Mouse (Mus musculus): ENCODE measurements at regions not wholly inside any gene's neighbourhood (a gene's known extent, or its start where the extent isn't known, plus 50 kb on each side); places are given as distances from the start of the nearest gene placed in this dataset.

GRCm38 (mm10) chr4:64538009-64538408 lies 491.2 kb upstream of the Tnc start:
- 91% methylated on average over 4 of the region's 4 CpGs for WGBS
- Histone ChIP-seq H3K36me3 (replicated peaks) (no peaks in the 10 kb centered on the region), H3K27ac (replicated peaks) (no peak overlapping the region), H3K9me3 (no peaks in the 10 kb centered on the region), H3K4me1 (no peaks in the 10 kb centered on the region), H3K4me3 (no peak overlapping the region), H3K27me3 (replicated peaks; ENCODE audit: low read depth, poor library complexity, severe bottlenecking) (no peaks in the 10 kb centered on the region)
- no peak for DNase-seq (ENCODE audit: low spot score)

DNA sequence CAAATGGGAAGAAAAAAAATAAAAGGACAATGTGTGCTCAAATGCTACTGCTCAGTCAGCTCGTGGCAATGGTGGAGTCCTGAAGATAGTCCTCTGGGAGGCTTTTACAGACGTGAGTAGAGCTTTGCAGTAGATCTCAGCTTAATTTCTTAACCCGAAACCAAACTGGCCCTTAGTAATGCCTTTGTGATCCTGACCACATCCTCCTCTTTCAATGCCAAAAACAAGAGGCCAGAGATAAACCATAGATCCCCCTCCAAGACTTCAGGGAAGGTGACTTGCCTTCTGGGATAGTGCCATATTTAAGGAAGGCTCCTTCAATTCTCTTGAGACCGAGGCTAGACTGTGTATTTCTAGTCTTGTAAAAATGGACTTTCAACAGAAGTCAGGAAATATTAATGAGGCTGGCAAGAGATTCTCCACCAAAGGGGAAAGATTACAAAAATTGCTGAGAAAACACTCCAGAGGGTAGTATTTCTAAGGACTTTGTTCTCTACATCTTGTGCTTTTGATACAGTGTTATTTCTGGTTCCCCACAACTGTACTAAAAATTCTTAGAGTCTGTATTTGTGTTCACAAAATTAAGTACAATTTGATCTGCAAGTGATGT lies 497.9 kb upstream of the Tnc start:
- Histone ChIP-seq H3K9me3 (no peaks in the 10 kb centered on the region), H3K27me3 (replicated peaks; ENCODE audit: low read depth, poor library complexity, severe bottlenecking) (no peaks in the 10 kb centered on the region), H3K4me1 (no peaks in the 10 kb centered on the region), H3K4me3 (no peak overlapping the region), H3K36me3 (replicated peaks) (no peaks in the 10 kb centered on the region), H3K27ac (replicated peaks) (no peak overlapping the region)
- WGBS: 79% methylated on average over 4 of the region's 4 CpGs
- DNase-seq (ENCODE audit: low spot score): no peak

DNA sequence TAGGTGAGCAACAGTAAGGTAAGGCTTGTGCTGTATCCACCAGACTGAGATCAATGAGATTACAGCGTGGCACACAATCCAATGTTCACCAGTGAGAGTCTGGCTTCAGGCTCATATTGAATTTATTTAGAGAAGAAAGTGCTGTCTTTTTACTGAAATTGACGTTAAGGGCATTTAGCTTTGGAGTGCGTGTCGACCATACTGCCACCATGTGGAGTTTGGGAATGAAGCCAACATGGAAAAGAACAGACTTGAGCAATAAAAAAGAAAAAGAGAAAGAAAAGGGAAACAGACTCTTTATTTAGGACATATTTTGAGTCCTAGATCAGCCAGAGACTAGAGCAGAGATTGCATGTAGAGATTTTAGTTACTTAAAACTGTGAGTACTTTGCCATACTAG lies 499.6 kb upstream of the Tnc start:
- Histone ChIP-seq H3K4me1 (no peaks in the 10 kb centered on the region), H3K27ac (replicated peaks) (no peak overlapping the region), H3K4me3 (no peak overlapping the region), H3K9me3 (no peaks in the 10 kb centered on the region), H3K36me3 (replicated peaks) (no peaks in the 10 kb centered on the region), H3K27me3 (replicated peaks; ENCODE audit: low read depth, poor library complexity, severe bottlenecking) (no peaks in the 10 kb centered on the region)
- WGBS: 87% methylated on average over 4 of the region's 4 CpGs
- no peak for DNase-seq (ENCODE audit: low spot score)

GRCm38 (mm10) chr4:64562511-64562910 lies 515.7 kb upstream of the Tnc start:
- Histone ChIP-seq H3K36me3 (replicated peaks) (no peaks in the 10 kb centered on the region), H3K27ac (replicated peaks) (no peak overlapping the region), H3K4me3 (no peak overlapping the region), H3K4me1 (peaks cover 1% of the 10 kb centered on the region; the same call in 1 of the 2 replicates), H3K9me3 (no peaks in the 10 kb centered on the region), H3K27me3 (replicated peaks; ENCODE audit: low read depth, poor library complexity, severe bottlenecking) (no peaks in the 10 kb centered on the region)
- no peak for DNase-seq (ENCODE audit: low spot score)
- 88% methylated on average over 1 of the region's 1 CpGs for WGBS

GRCm38 (mm10) chr4:64563996-64564395 lies 517.2 kb upstream of the Tnc start:
- no peaks in the 10 kb centered on the region for H3K4me1 ChIP-seq
- H3K9me3 ChIP-seq: no peaks in the 10 kb centered on the region
- no peak for DNase-seq (ENCODE audit: low spot score)
- H3K27me3 ChIP-seq (replicated peaks; ENCODE audit: low read depth, poor library complexity, severe bottlenecking): no peaks in the 10 kb centered on the region
- 91% methylated on average over 3 of the region's 3 CpGs for WGBS
- H3K4me3 ChIP-seq: no peak overlapping the region
- H3K36me3 ChIP-seq (replicated peaks): no peaks in the 10 kb centered on the region
- H3K27ac ChIP-seq (replicated peaks): no peak overlapping the region

GRCm38 (mm10) chr4:64570666-64571065 lies 523.9 kb upstream of the Tnc start:
- no peaks in the 10 kb centered on the region for H3K27me3 ChIP-seq (replicated peaks; ENCODE audit: low read depth, poor library complexity, severe bottlenecking)
- no peak overlapping the region for H3K4me3 ChIP-seq
- no peaks in the 10 kb centered on the region for H3K4me1 ChIP-seq
- H3K9me3 ChIP-seq: no peaks in the 10 kb centered on the region
- peak; percentile 8 for DNase-seq (ENCODE audit: low spot score)
- H3K36me3 ChIP-seq (replicated peaks): no peaks in the 10 kb centered on the region
- no peak overlapping the region for H3K27ac ChIP-seq (replicated peaks)
- WGBS: 33% methylated on average over 1 of the region's 1 CpGs

GRCm38 (mm10) chr4:64575901-64576300 lies 529.1 kb upstream of the Tnc start:
- no peak for DNase-seq (ENCODE audit: low spot score)
- Histone ChIP-seq H3K4me3 (no peak overlapping the region), H3K4me1 (no peaks in the 10 kb centered on the region), H3K36me3 (replicated peaks) (no peaks in the 10 kb centered on the region), H3K27ac (replicated peaks) (no peak overlapping the region), H3K27me3 (replicated peaks; ENCODE audit: low read depth, poor library complexity, severe bottlenecking) (no peaks in the 10 kb centered on the region), H3K9me3 (no peaks in the 10 kb centered on the region)
- WGBS: 53% methylated on average over 1 of the region's 1 CpGs

DNA sequence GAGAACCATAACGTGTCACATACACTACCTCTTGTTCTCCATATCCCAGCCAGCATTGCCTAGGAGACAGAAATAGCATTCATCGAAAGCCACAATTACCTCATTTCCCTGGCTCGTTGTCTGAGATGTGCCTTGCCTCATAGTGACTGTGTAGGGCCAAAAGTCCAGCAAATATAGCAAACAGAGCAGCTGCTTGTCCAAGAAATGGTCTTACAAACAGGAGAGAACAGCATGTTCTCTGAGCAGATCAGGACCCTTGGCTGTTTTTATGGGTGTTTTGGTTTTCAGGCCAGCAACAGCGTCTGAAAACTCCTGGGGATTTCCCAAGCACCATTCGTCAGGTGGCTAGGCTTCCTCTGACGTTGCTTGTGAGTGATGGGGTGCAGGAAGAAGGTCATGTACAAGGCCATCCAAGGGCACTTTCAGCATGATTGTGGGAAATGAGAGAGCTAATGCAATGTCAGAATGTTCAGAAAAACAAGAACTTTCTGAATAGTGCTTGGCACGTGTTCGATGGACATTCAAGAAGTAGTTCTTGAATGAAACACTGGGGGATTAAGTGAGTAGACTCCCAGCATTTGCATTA lies 528.9 kb upstream of the Pappa start:
- Histone ChIP-seq H3K9me3 (no peaks in the 10 kb centered on the region), H3K27me3 (replicated peaks; ENCODE audit: low read depth, poor library complexity, severe bottlenecking) (no peaks in the 10 kb centered on the region), H3K4me3 (no peak overlapping the region), H3K27ac (replicated peaks) (no peak overlapping the region), H3K36me3 (replicated peaks) (no peaks in the 10 kb centered on the region), H3K4me1 (no peaks in the 10 kb centered on the region)
- no peak for DNase-seq (ENCODE audit: low spot score)
- 75% methylated on average over 8 of the region's 8 CpGs for WGBS

GRCm38 (mm10) chr4:64598465-64598864 lies 525.5 kb upstream of the Pappa start:
- Histone ChIP-seq H3K9me3 (no peaks in the 10 kb centered on the region), H3K4me3 (no peak overlapping the region), H3K27me3 (replicated peaks; ENCODE audit: low read depth, poor library complexity, severe bottlenecking) (no peaks in the 10 kb centered on the region), H3K36me3 (replicated peaks) (no peaks in the 10 kb centered on the region), H3K27ac (replicated peaks) (no peak overlapping the region), H3K4me1 (no peaks in the 10 kb centered on the region)
- DNase-seq (ENCODE audit: low spot score): no peak

GRCm38 (mm10) chr4:64599222-64599621 lies 524.8 kb upstream of the Pappa start:
- 86% methylated on average over 4 of the region's 4 CpGs for WGBS
- no peaks in the 10 kb centered on the region for H3K36me3 ChIP-seq (replicated peaks)
- DNase-seq (ENCODE audit: low spot score): no peak
- no peaks in the 10 kb centered on the region for H3K4me1 ChIP-seq
- no peak overlapping the region for H3K27ac ChIP-seq (replicated peaks)
- no peaks in the 10 kb centered on the region for H3K27me3 ChIP-seq (replicated peaks; ENCODE audit: low read depth, poor library complexity, severe bottlenecking)
- no peaks in the 10 kb centered on the region for H3K9me3 ChIP-seq
- no peak overlapping the region for H3K4me3 ChIP-seq

- H3K27ac ChIP-seq (replicated peaks): no peak overlapping the region
- DNase-seq (ENCODE audit: low spot score): no peak
- H3K4me3 ChIP-seq: no peak overlapping the region
- no peaks in the 10 kb centered on the region for H3K27me3 ChIP-seq (replicated peaks; ENCODE audit: low read depth, poor library complexity, severe bottlenecking)
- H3K4me1 ChIP-seq: no peaks in the 10 kb centered on the region
- no peaks in the 10 kb centered on the region for H3K36me3 ChIP-seq (replicated peaks)
- no peaks in the 10 kb centered on the region for H3K9me3 ChIP-seq
These were observed 501.2 kb upstream of the Pappa start for GRCm38 (mm10) chr4:64622771-64623170.

GRCm38 (mm10) chr4:64632189-64632588 lies 491.8 kb upstream of the Pappa start:
- Histone ChIP-seq H3K4me1 (no peaks in the 10 kb centered on the region), H3K36me3 (replicated peaks) (no peaks in the 10 kb centered on the region), H3K27ac (replicated peaks) (no peak overlapping the region), H3K27me3 (replicated peaks; ENCODE audit: low read depth, poor library complexity, severe bottlenecking) (no peaks in the 10 kb centered on the region), H3K9me3 (no peaks in the 10 kb centered on the region), H3K4me3 (no peak overlapping the region)
- 61% methylated on average over 1 of the region's 1 CpGs for WGBS
- DNase-seq (ENCODE audit: low spot score): no peak

- Histone ChIP-seq H3K9me3 (no peaks in the 10 kb centered on the region), H3K4me1 (no peaks in the 10 kb centered on the region), H3K27ac (replicated peaks) (no peak overlapping the region), H3K36me3 (replicated peaks) (no peaks in the 10 kb centered on the region), H3K27me3 (replicated peaks; ENCODE audit: low read depth, poor library complexity, severe bottlenecking) (no peaks in the 10 kb centered on the region), H3K4me3 (no peak overlapping the region)
- WGBS: 86% methylated on average over 2 of the region's 2 CpGs
- no peak for DNase-seq (ENCODE audit: low spot score)
These were observed 488.6 kb upstream of the Pappa start for GRCm38 (mm10) chr4:64635256-64635962.
